Mouse (Mus musculus): ENCODE results near the gene Pmpcb.
"Not testable (repeated sequence)": the region's sequence is repeated elsewhere in the genome, so short reads cannot be mapped to it uniquely, and the experiment has no call there.

The Pmpcb gene

GRCm38 (mm10) chr5:21736956-21737585 lies at the start of gene Pmpcb:
Pmpcb (plus strand) TSS chr5:21737141.
- peak; percentile 95 for DNase-seq (ENCODE audit: low read depth, low spot score)

GRCm38 (mm10) chr5:21692230-21692629 lies 44.7 kb upstream of the Pmpcb start:
- no peak for DNase-seq (ENCODE audit: low read depth, low spot score)

- no peak for DNase-seq (ENCODE audit: low read depth, low spot score)
Measured at GRCm38 (mm10) chr5:21693372-21693870, 43.5 kb upstream of the Pmpcb start.

GRCm38 (mm10) chr5:21694854-21695490 lies 42.0 kb upstream of the Pmpcb start:
- no peak for DNase-seq (ENCODE audit: low read depth, low spot score)

GRCm38 (mm10) chr5:21699555-21699954 lies 37.4 kb upstream of the Pmpcb start:
- not testable (repeated sequence) for DNase-seq (ENCODE audit: low read depth, low spot score)

- DNase-seq (ENCODE audit: low read depth, low spot score): peak; percentile 29
Measured at GRCm38 (mm10) chr5:21700272-21700821, 36.6 kb upstream of the Pmpcb start.

- no peak for DNase-seq (ENCODE audit: low read depth, low spot score)
Measured at GRCm38 (mm10) chr5:21700934-21701333, 36.0 kb upstream of the Pmpcb start.

- peak; percentile 100 for DNase-seq (ENCODE audit: low read depth, low spot score)
Measured at GRCm38 (mm10) chr5:21701351-21702008, 35.5 kb upstream of the Pmpcb start, which contains the start of gene Napepld. Napepld (minus strand) TSS chr5:21701396.

GRCm38 (mm10) chr5:21702009-21702364 lies 35.0 kb upstream of the Pmpcb start:
- no peak for DNase-seq (ENCODE audit: low read depth, low spot score)

GRCm38 (mm10) chr5:21702873-21703475 lies 34.0 kb upstream of the Pmpcb start:
- peak; percentile 46 for DNase-seq (ENCODE audit: low read depth, low spot score)

- peak; percentile 14 for DNase-seq (ENCODE audit: low read depth, low spot score)
Measured at GRCm38 (mm10) chr5:21703708-21704107, 33.2 kb upstream of the Pmpcb start.

- DNase-seq (ENCODE audit: low read depth, low spot score): no peak
Measured at GRCm38 (mm10) chr5:21706546-21706945, 30.4 kb upstream of the Pmpcb start.

- not testable (repeated sequence) for DNase-seq (ENCODE audit: low read depth, low spot score)
Measured at GRCm38 (mm10) chr5:21708011-21708410, 28.9 kb upstream of the Pmpcb start.

GRCm38 (mm10) chr5:21712127-21712715 lies 24.7 kb upstream of the Pmpcb start:
- no peak for DNase-seq (ENCODE audit: low read depth, low spot score)

GRCm38 (mm10) chr5:21714447-21714846 lies 22.5 kb upstream of the Pmpcb start:
- DNase-seq (ENCODE audit: low read depth, low spot score): no peak

- DNase-seq (ENCODE audit: low read depth, low spot score): no peak
Measured at GRCm38 (mm10) chr5:21717165-21717715, 19.7 kb upstream of the Pmpcb start.

- DNase-seq (ENCODE audit: low read depth, low spot score): no peak
Measured at GRCm38 (mm10) chr5:21718546-21718945, 18.4 kb upstream of the Pmpcb start.

- DNase-seq (ENCODE audit: low read depth, low spot score): no peak
Measured at GRCm38 (mm10) chr5:21719209-21719608, 17.7 kb upstream of the Pmpcb start.

- no peak for DNase-seq (ENCODE audit: low read depth, low spot score)
Measured at GRCm38 (mm10) chr5:21724427-21724826, 12.5 kb upstream of the Pmpcb start.

GRCm38 (mm10) chr5:21724872-21725271 lies 12.1 kb upstream of the Pmpcb start:
- no peak for DNase-seq (ENCODE audit: low read depth, low spot score)

- no peak for DNase-seq (ENCODE audit: low read depth, low spot score)
Measured at GRCm38 (mm10) chr5:21729107-21729506, 7.8 kb upstream of the Pmpcb start.
